Mouse (Mus musculus) megakaryocyte, embryonic 14.5 days (primary cell): ENCODE data around the gene Ssh2.

ENCODE experiments used
- FLI1 ChIP-seq: IDR thresholded peaks from 2 replicates; pipeline ENCODE4 v1.6.1; 2012; ENCODE audit warnings: low read length, inconsistent platforms, mixed read lengths
- GATA1 ChIP-seq: IDR thresholded peaks from 3 replicates; pipeline ENCODE4 v1.6.1; 2012; ENCODE audit warnings: mixed read lengths, low read length, inconsistent platforms, borderline replicate concordance

- TF ChIP-seq FLI1 (no peak), GATA1 (no peak; the same call in 2 of the 3 replicates)
Measured at GRCm38 (mm10) chr11:77369188-77369840, 153.2 kb downstream of the Ssh2 start.
